ENCODE assay signal across 9 mouse cellular contexts in genomic region chr9:119339106-119339505, GRCm38 (mm10). TPM values are rescaled to one million over a fixed set of nuclear protein-coding genes. Genes with fewer than 3 reads are reported as not detected.
DNase-seq lines count a peak whose midpoint lies in the region; ATAC-seq and TF ChIP-seq lines count a peak whose summit lies in the region.
"Had no signal": no experiment of that assay in that cellular context is flagged by ENCODE, and none has a peak within 500 bp of the region (broad histone marks: within the 10 kb centered on the region; RNA-seq: fewer than 3 reads in every experiment).

No protein-coding gene starts in this region.

- peaks cover 23% of the 10 kb centered on the region for H3K36me3 ChIP-seq in heart, embryonic 12.5 days
- peaks cover 9% of the 10 kb centered on the region for H3K36me3 ChIP-seq in C2C12 (ENCODE audit: control insufficient read depth, insufficient read depth)
- peaks cover 10% of the 10 kb centered on the region for H3K36me3 ChIP-seq in forebrain, embryonic 12.5 days (replicated peaks)
- H3K36me3 ChIP-seq in liver, embryonic 14.5 days (replicated peaks; ENCODE audit: control insufficient read depth, insufficient read depth, low read depth): no peaks in the 10 kb centered on the region

- no peak for TF ChIP-seq CTCF in C2C12 (IDR thresholded peaks at IDR 0.05; ENCODE audit: control insufficient read depth, insufficient read depth, insufficient read length)
- no peak for TF ChIP-seq CTCF in liver, embryonic 14.5 days (IDR thresholded peaks at IDR 0.05; ENCODE audit: low read depth)

- no peaks in the 10 kb centered on the region for H3K27me3 ChIP-seq in heart, embryonic 12.5 days (replicated peaks)
- no peaks in the 10 kb centered on the region for H3K27me3 ChIP-seq in C2C12 (ENCODE audit: control insufficient read depth, insufficient read depth, insufficient read length)
- H3K27me3 ChIP-seq in forebrain, embryonic 12.5 days: peaks cover 20% of the 10 kb centered on the region; the same call in 1 of the 2 replicates
- no peaks in the 10 kb centered on the region for H3K27me3 ChIP-seq in liver, embryonic 14.5 days (ENCODE audit: control insufficient read depth, insufficient read depth, low read length)

- intact Hi-C loops in heart, postnatal 36 days (cut with DNase I): no loop called here

- no peaks in the 10 kb centered on the region for H3K9me3 ChIP-seq in heart, embryonic 12.5 days (replicated peaks)
- H3K9me3 ChIP-seq in forebrain, embryonic 12.5 days: no peaks in the 10 kb centered on the region
- no peaks in the 10 kb centered on the region for H3K9me3 ChIP-seq in liver, embryonic 14.5 days (ENCODE audit: control insufficient read depth, low read length)

- no peak for TF ChIP-seq EP300 in liver, embryonic 14.5 days (IDR thresholded peaks at IDR 0.05; ENCODE audit: low read depth)

- WGBS in heart, embryonic 12.5 days: 53% methylated on average over 7 of the region's 7 CpGs
- whole genome bisulfite sequencing in forebrain, embryonic 12.5 days: 54% methylated on average over 7 of the region's 7 CpGs
- WGBS in liver, embryonic 14.5 days (ENCODE audit: insufficient replicate concordance): 34% methylated on average over 7 of the region's 7 CpGs

- H3K79me3 ChIP-seq in C2C12 (ENCODE audit: low read depth): peaks cover 5% of the 10 kb centered on the region

- peak overlapping the region; percentile 87 for H3K4me3 ChIP-seq in heart, embryonic 12.5 days
- peak overlapping the region; percentile 48 for H3K4me3 ChIP-seq in C2C12 (ENCODE audit: insufficient read depth, poor library complexity, severe bottlenecking)
- peak overlapping the region; percentile 82 for H3K4me3 ChIP-seq in forebrain, embryonic 12.5 days (replicated peaks)
- H3K4me3 ChIP-seq in liver, embryonic 14.5 days (ENCODE audit: insufficient read depth in 1 of 2, low read depth in 2 of 2, low read length in 2 of 2): peak overlapping the region; percentile 81 to 94

- no peak overlapping the region for H3K27ac ChIP-seq in heart, embryonic 12.5 days (ENCODE audit: poor library complexity, severe bottlenecking)
- no peak overlapping the region for H3K27ac ChIP-seq in forebrain, embryonic 12.5 days
- no peak overlapping the region; the same call in 1 of the 2 replicates for H3K27ac ChIP-seq in liver, embryonic 14.5 days

- H3K79me2 ChIP-seq in C2C12 (ENCODE audit: control insufficient read depth, insufficient read depth): peaks cover 7% of the 10 kb centered on the region

- peaks cover 21% of the 10 kb centered on the region for H3K4me1 ChIP-seq in heart, embryonic 12.5 days (replicated peaks)
- peaks cover 27% of the 10 kb centered on the region for H3K4me1 ChIP-seq in forebrain, embryonic 12.5 days
- H3K4me1 ChIP-seq in liver, embryonic 14.5 days (replicated peaks; ENCODE audit: control insufficient read depth in 2 of 2, insufficient read depth in 2 of 2, low read length in 1 of 2): peaks cover 11 to 23% of the 10 kb centered on the region in 2 experiments

- no peak for DNase-seq in heart, postnatal 36 days
- DNase-seq in liver, embryonic 14.5 days (ENCODE audit: low read depth in 3 of 3, low spot score in 3 of 3): no peak
- DNase-seq in urinary bladder, postnatal 36 days (ENCODE audit: low spot score in 2 of 2): no peak
- DNase-seq in cerebellum, adult 8-10 months: no peak
- DNase-seq in layer of hippocampus, adult 9-11 months: no peak

- H3K9ac ChIP-seq in heart, embryonic 12.5 days: peak overlapping the region; percentile 71; the same call in 1 of the 2 replicates
- no peak overlapping the region for H3K9ac ChIP-seq in forebrain, embryonic 12.5 days
- peak overlapping the region; percentile 92 for H3K9ac ChIP-seq in liver, embryonic 14.5 days (replicated peaks)

- H3K4me2 ChIP-seq in heart, embryonic 12.5 days: peak overlapping the region; percentile 83
- H3K4me2 ChIP-seq in forebrain, embryonic 12.5 days: peak overlapping the region; percentile 64
- H3K4me2 ChIP-seq in liver, embryonic 14.5 days (ENCODE audit: low read depth): peak overlapping the region; percentile 99

- no peak for ATAC-seq in heart, embryonic 12.5 days (ENCODE audit: insufficient number of reproducible peaks, low FRiP score)
- ATAC-seq in forebrain, embryonic 12.5 days (ENCODE audit: low FRiP score): no peak
- no peak for ATAC-seq in liver, embryonic 14.5 days (ENCODE audit: insufficient read depth)

- H3ac ChIP-seq in C2C12 (ENCODE audit: control insufficient read depth, insufficient read length, low read depth): no peak overlapping the region

TF ChIP-seq in C2C12, 6 proteins besides CTCF, POLR2A, EP300 and RAD21:
- TF ChIP-seq MAX (IDR thresholded peaks at IDR 0.05): no peak
- TF ChIP-seq FOSL1 (IDR thresholded peaks at IDR 0.05; ENCODE audit: insufficient read depth, low read length, poor library complexity, severe bottlenecking): no peak
- TF ChIP-seq MYOD1 (IDR thresholded peaks at IDR 0.05; ENCODE audit: control insufficient read depth, insufficient read length, low read depth): no peak
- TF ChIP-seq CEBPB (IDR thresholded peaks at IDR 0.05; ENCODE audit: low read depth): no peak
- no peak for TF ChIP-seq MYOG (IDR thresholded peaks at IDR 0.05; ENCODE audit: control insufficient read depth, extremely low read depth, insufficient read length)

RNA-seq across cellular contexts. Expression of gene Acaa1a, which starts 0.4 kb away (rescaled TPM):
- 82.6 and 85.6 TPM in 2 replicates for polyA plus RNA-seq in heart, embryonic 12.5 days (2016; fragmentation: Nextera tagmentation; extraction: Ambion mirVana)
- 10 to 100 TPM; 80.3 to 85.7 TPM for total RNA-seq in heart, postnatal 36 days (2021)
- polyA plus RNA-seq in C2C12 (2012; fragmentation: generic; extraction: Trizol): 50.9 TPM
- polyA plus RNA-seq in forebrain, embryonic 12.5 days (2016; fragmentation: Nextera tagmentation; extraction: Ambion mirVana): 73.4 and 75.9 TPM in 2 replicates
- polyA plus RNA-seq in liver, embryonic 14.5 days (2012; rRNA removed): 26.6 and 27.3 TPM in 2 replicates
- polyA plus RNA-seq in liver, embryonic 14.5 days (2014; fragmentation: Nextera tagmentation; extraction: Ambion mirVana): 28.4 and 30.6 TPM in 2 replicates

RNA-seq across cellular contexts. Expression of gene Myd88, which starts 2.1 kb away (rescaled TPM):
- 10.8 and 12.7 TPM in 2 replicates for polyA plus RNA-seq in heart, embryonic 12.5 days (2016; fragmentation: Nextera tagmentation; extraction: Ambion mirVana)
- total RNA-seq in heart, postnatal 36 days (2021): 10 to 100 TPM; 14.8 to 15.5 TPM
- 19.5 TPM for polyA plus RNA-seq in C2C12 (2012; fragmentation: generic; extraction: Trizol)
- 5.6 and 5.9 TPM in 2 replicates for polyA plus RNA-seq in forebrain, embryonic 12.5 days (2016; fragmentation: Nextera tagmentation; extraction: Ambion mirVana)
- polyA plus RNA-seq in liver, embryonic 14.5 days (2012; rRNA removed): 5.8 and 6.4 TPM in 2 replicates
- 15.0 and 15.8 TPM in 2 replicates for polyA plus RNA-seq in liver, embryonic 14.5 days (2014; fragmentation: Nextera tagmentation; extraction: Ambion mirVana)

RNA-seq across cellular contexts. Expression of gene Oxsr1, which starts 16.9 kb away (rescaled TPM):
- 13.5 and 14.9 TPM in 2 replicates for polyA plus RNA-seq in heart, embryonic 12.5 days (2016; fragmentation: Nextera tagmentation; extraction: Ambion mirVana)
- 10 to 100 TPM; 49.3 to 49.5 TPM for total RNA-seq in heart, postnatal 36 days (2021)
- 13.0 TPM for polyA plus RNA-seq in C2C12 (2012; fragmentation: generic; extraction: Trizol)
- 19.9 and 21.6 TPM in 2 replicates for polyA plus RNA-seq in forebrain, embryonic 12.5 days (2016; fragmentation: Nextera tagmentation; extraction: Ambion mirVana)
- 8.3 and 11.8 TPM in 2 replicates for polyA plus RNA-seq in liver, embryonic 14.5 days (2012; rRNA removed)
- polyA plus RNA-seq in liver, embryonic 14.5 days (2014; fragmentation: Nextera tagmentation; extraction: Ambion mirVana): 4.9 and 6.3 TPM in 2 replicates

RNA-seq across cellular contexts. Expression of gene Xylb, which starts 18.1 kb away (rescaled TPM):
- 1.6 and 2.4 TPM in 2 replicates for polyA plus RNA-seq in heart, embryonic 12.5 days (2016; fragmentation: Nextera tagmentation; extraction: Ambion mirVana)
- under 1 TPM; 0.22 TPM for total RNA-seq in heart, postnatal 36 days (2021)
- polyA plus RNA-seq in C2C12 (2012; fragmentation: generic; extraction: Trizol): 3.1 TPM
- 7.0 and 7.4 TPM in 2 replicates for polyA plus RNA-seq in forebrain, embryonic 12.5 days (2016; fragmentation: Nextera tagmentation; extraction: Ambion mirVana)
- polyA plus RNA-seq in liver, embryonic 14.5 days (2012; rRNA removed): 3.3 and 4.8 TPM in 2 replicates
- 2.4 and 4.2 TPM in 2 replicates for polyA plus RNA-seq in liver, embryonic 14.5 days (2014; fragmentation: Nextera tagmentation; extraction: Ambion mirVana)

RNA-seq across cellular contexts. Expression of gene Slc22a14, which starts 26.2 kb away (rescaled TPM):
- 0.13 TPM in 1 of 2 replicates, not detected in the other for polyA plus RNA-seq in heart, embryonic 12.5 days (2016; fragmentation: Nextera tagmentation; extraction: Ambion mirVana)
- under 1 TPM in 1 of 2 experiments, not detected in 1; 0.19 TPM for total RNA-seq in heart, postnatal 36 days (2021)
- polyA plus RNA-seq in C2C12 (2012; fragmentation: generic; extraction: Trizol): not detected
- polyA plus RNA-seq in forebrain, embryonic 12.5 days (2016; fragmentation: Nextera tagmentation; extraction: Ambion mirVana): not detected in 2 replicates
- not detected in 2 replicates for polyA plus RNA-seq in liver, embryonic 14.5 days (2012; rRNA removed)
- polyA plus RNA-seq in liver, embryonic 14.5 days (2014; fragmentation: Nextera tagmentation; extraction: Ambion mirVana): not detected in 2 replicates
- total RNA-seq: common myeloid progenitor, adult 5-6 weeks had no signal
